Mouse (Mus musculus) thymus, adult 2 months (tissue): Measurements from ENCODE around the gene Gm49721.
"Not testable (repeated sequence)": the region's sequence is repeated elsewhere in the genome, so short reads cannot be mapped to it uniquely, and the experiment has no call there.

ENCODE experiments used
- CTCF ChIP-seq: fragments of 200-500 bp; IDR thresholded peaks from 2 replicates; pipeline ENCODE4 v1.5.1; 2012; ENCODE audit warnings: mild to moderate bottlenecking, control low read depth, low read length, moderate library complexity, borderline replicate concordance; ENCODE audit not compliant: control insufficient read depth, poor library complexity, insufficient read depth; ENCODE audit errors: extremely low read depth
- POLR2A ChIP-seq: fragments of 200-500 bp; IDR thresholded peaks from 2 replicates; pipeline ENCODE4 v1.6.1; 2012; ENCODE audit warnings: mild to moderate bottlenecking, low read length, control low read depth, moderate library complexity; ENCODE audit not compliant: control insufficient read depth, poor library complexity, insufficient read depth; ENCODE audit errors: extremely low read depth

DNA sequence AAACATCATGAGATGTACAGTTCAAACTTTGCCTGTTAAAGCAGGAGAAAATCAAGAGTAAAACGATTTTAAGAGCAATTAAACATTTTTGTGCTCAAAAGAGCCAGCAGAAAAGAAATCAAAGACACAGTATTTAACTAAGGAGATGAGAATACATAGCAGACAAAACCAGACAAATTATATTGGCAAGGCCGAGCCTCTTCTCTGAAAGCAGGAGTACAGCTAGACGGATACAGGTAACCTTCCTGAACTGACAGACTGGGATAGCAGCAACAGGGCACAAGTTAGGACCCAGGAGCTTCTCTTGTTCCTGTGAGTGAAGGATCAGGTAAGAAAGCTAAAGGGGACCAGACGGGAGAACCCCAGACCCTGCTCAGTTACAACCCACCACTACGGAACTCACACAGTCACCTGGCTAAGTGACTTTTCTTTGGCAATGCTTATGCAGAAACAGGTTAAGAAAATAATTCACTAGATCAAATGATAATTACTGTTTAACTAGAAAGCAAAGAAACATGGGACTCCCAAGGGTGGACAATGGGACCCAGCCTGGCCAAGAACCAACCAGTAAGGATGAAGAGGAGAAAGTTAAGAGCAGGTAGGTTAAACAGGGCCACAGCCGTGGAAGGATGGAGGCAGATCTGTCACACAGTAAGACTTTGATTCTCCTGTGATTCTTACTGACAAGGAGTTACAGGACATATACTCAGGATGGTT, 19.0 kb upstream of the Gm49721 start:
- TF ChIP-seq POLR2A, CTCF: not testable (repeated sequence)
